Mouse (Mus musculus) C2C12 (cell line): ENCODE measurements around the gene Mrps18a. TPM values are rescaled to one million over a fixed set of nuclear protein-coding genes. Genes with fewer than 3 reads are reported as not detected.
A peak's percentile ranks its signal among the peaks of the same experiment; 100 is the strongest.

ENCODE experiments used
- H3K27me3 ChIP-seq: one replicate; pipeline ENCODE4 v1.6.1; 2011; ENCODE audit not compliant: control insufficient read depth, insufficient read depth, insufficient read length
- H3K36me3 ChIP-seq: one replicate; pipeline ENCODE4 v1.6.1; 2011; ENCODE audit not compliant: control insufficient read depth, insufficient read depth
- H3K4me3 ChIP-seq: one replicate; pipeline ENCODE4 v1.5.1; 2011; ENCODE audit warnings: mild to moderate bottlenecking, control low read depth; ENCODE audit not compliant: poor library complexity, insufficient read depth, severe bottlenecking
- H3K79me2 ChIP-seq: one replicate; pipeline ENCODE4 v1.6.1; 2011; ENCODE audit not compliant: control insufficient read depth, insufficient read depth
- H3K79me3 ChIP-seq: one replicate; pipeline ENCODE4 v1.6.1; 2011; ENCODE audit warnings: low read depth, control low read depth
- H3ac ChIP-seq: one replicate; pipeline ENCODE3; 2011; ENCODE audit warnings: low read depth; ENCODE audit not compliant: control insufficient read depth, insufficient read length
- CEBPB ChIP-seq: IDR thresholded peaks from one replicate; pipeline ENCODE4 v1.6.1; 2011; ENCODE audit warnings: low read depth, mild to moderate bottlenecking, control low read depth, moderate library complexity
- CTCF ChIP-seq: IDR thresholded peaks from one replicate; pipeline ENCODE4 v1.5.1; 2011; ENCODE audit not compliant: control insufficient read depth, insufficient read depth, insufficient read length
- FOSL1 ChIP-seq: IDR thresholded peaks from one replicate; pipeline ENCODE4 v1.8.0; 2011; ENCODE audit warnings: mild to moderate bottlenecking, low read length; ENCODE audit not compliant: poor library complexity, insufficient read depth, severe bottlenecking
- MAX ChIP-seq: IDR thresholded peaks from one replicate; pipeline ENCODE4 v1.6.1; 2011; ENCODE audit warnings: mild to moderate bottlenecking, control low read depth
- MYOD1 ChIP-seq: IDR thresholded peaks from one replicate; pipeline ENCODE4 v1.6.1; 2011; ENCODE audit warnings: low read depth; ENCODE audit not compliant: control insufficient read depth, insufficient read length
- MYOG ChIP-seq: IDR thresholded peaks from one replicate; pipeline ENCODE4 v1.6.1; 2011; ENCODE audit not compliant: control insufficient read depth, insufficient read length; ENCODE audit errors: extremely low read depth
- USF1 ChIP-seq: IDR thresholded peaks from one replicate; pipeline ENCODE4 v1.6.1; 2011; ENCODE audit warnings: low read depth, mild to moderate bottlenecking, control low read depth, moderate library complexity
- polyA plus RNA-seq: library from polyadenylated mRNA; unstranded; fragments of >200 nt; fragmentation: generic; extraction: Trizol; gene quantifications from one replicate; pipeline ENCODE4 v1.2.1, GENCODE M21; 2012; ENCODE audit warnings: missing spikeins

Gene Mrps18a
- polyA plus RNA-seq, 1 experiment, result 136 TPM

DNA sequence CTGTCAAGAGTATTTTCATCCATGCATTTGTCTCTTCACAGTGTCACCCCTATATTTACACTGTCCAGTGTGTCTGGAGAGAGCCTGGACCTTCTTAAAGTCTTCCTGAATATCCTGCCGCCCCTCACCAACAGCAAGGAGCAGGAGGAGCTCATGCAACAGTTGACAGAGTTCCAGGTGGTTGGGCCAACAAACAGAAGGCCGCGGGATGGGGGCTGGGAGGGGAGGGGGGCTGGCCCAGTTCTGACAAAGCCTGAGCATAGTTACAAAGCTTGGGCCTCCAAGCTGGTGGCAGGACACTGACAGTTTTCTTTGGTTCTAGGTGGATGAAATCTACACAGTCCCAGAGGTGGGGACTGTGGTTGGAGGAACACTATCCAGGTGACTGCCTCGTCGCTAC lies 55.5 kb downstream of the Mrps18a start:
- peaks cover 15% of the 10 kb centered on the region for H3K79me2 ChIP-seq
- no peaks in the 10 kb centered on the region for H3K27me3 ChIP-seq
- H3K4me3 ChIP-seq, result no peak overlapping the region
- H3K36me3 ChIP-seq, result peaks cover 61% of the 10 kb centered on the region
- TF ChIP-seq USF1 (no peak), MYOG (no peak), FOSL1 (no peak), MYOD1 (no peak), MAX (no peak), CTCF (no peak), CEBPB (no peak)
- no peak overlapping the region for H3ac ChIP-seq
- H3K79me3 ChIP-seq, result peaks cover 4% of the 10 kb centered on the region

DNA sequence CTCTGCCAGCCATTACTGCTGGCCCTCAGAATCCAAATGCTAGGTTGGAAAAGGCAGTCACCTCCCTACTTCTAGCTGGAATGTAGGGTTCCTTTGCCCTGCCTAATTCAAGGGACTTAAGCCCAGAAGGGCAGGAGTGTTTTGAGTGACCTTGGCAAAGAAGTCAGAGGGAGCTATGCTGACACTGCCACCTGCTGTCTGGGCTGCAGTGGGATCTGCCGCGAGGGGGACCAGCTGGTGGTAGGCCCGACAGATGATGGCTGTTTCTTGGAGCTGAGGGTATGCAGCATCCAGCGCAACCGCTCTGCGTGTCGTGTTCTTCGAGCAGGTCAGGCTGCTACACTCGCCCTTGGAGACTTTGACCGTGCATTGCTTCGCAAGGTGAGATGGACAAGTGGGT lies 56.2 kb downstream of the Mrps18a start:
- H3K79me2 ChIP-seq, result peaks cover 8% of the 10 kb centered on the region
- peaks cover 68% of the 10 kb centered on the region for H3K36me3 ChIP-seq

GRCm38 (mm10) chr17:46168318-46168717 lies 57.5 kb downstream of the Mrps18a start:
- H3K4me3 ChIP-seq, result no peak overlapping the region
- H3K27me3 ChIP-seq, result no peaks in the 10 kb centered on the region
- H3K79me3 ChIP-seq, result peaks cover under 1% of the 10 kb centered on the region
- H3ac ChIP-seq, result no peak overlapping the region
- no peak for TF ChIP-seq USF1
- peak; percentile 61 for TF ChIP-seq MAX
- TF ChIP-seq MYOG, result no peak
- TF ChIP-seq CTCF, result no peak
- TF ChIP-seq MYOD1, result peak; percentile 95
- no peak for TF ChIP-seq CEBPB
- peaks cover 81% of the 10 kb centered on the region for H3K36me3 ChIP-seq
- H3K79me2 ChIP-seq, result no peaks in the 10 kb centered on the region

More for the DNA sequence above, 56.2 kb downstream of the Mrps18a start:
- H3K27me3 ChIP-seq, result no peaks in the 10 kb centered on the region
- TF ChIP-seq CTCF (peak; percentile 9), MAX (no peak)
- H3K4me3 ChIP-seq, result no peak overlapping the region
- peaks cover 4% of the 10 kb centered on the region for H3K79me3 ChIP-seq
- H3ac ChIP-seq, result no peak overlapping the region

GRCm38 (mm10) chr17:46168768-46169167 lies 58.0 kb downstream of the Mrps18a start:
- peaks cover 2% of the 10 kb centered on the region for H3K79me3 ChIP-seq
- H3K27me3 ChIP-seq, result no peaks in the 10 kb centered on the region
- no peak overlapping the region for H3K4me3 ChIP-seq
- no peaks in the 10 kb centered on the region for H3K79me2 ChIP-seq
- H3K36me3 ChIP-seq, result peaks cover 84% of the 10 kb centered on the region
- TF ChIP-seq MAX, result no peak
- TF ChIP-seq USF1, result no peak
- no peak for TF ChIP-seq CEBPB
- no peak for TF ChIP-seq MYOG
- TF ChIP-seq FOSL1, result no peak
- TF ChIP-seq CTCF, result no peak
- TF ChIP-seq MYOD1, result no peak
- H3ac ChIP-seq, result no peak overlapping the region

DNA sequence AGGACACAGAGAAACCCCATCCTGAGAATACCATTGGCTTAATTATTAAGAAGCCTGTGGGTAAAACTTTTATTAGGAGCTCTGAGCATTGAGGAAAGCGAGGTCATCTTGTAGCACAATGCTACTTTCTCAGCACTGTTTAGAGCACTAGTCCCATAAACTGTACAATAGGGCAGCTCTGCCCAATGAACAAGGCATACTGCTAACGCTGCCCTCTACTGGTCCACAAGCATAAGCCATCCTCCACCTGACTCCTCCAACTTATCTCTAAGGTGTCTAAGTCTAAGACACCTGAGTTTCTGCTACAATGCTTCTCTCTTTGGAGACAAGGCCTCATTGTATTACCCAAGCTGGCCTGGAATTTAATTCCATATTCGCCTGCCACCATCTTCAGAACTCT lies 59.8 kb downstream of the Mrps18a start:
- no peaks in the 10 kb centered on the region for H3K27me3 ChIP-seq
- H3ac ChIP-seq, result no peak overlapping the region
- peaks cover 76% of the 10 kb centered on the region for H3K36me3 ChIP-seq
- TF ChIP-seq CTCF, result peak; percentile 8
- TF ChIP-seq USF1, result no peak
- peaks cover 2% of the 10 kb centered on the region for H3K79me3 ChIP-seq
- no peaks in the 10 kb centered on the region for H3K79me2 ChIP-seq
- no peak overlapping the region for H3K4me3 ChIP-seq

Other genes starting within 250 kb of the Mrps18a start
- 52.5 TPM for gene Vegfa, start 78.6 kb upstream of the Mrps18a start, polyA plus RNA-seq
- gene Rsph9, start 33.2 kb downstream of the Mrps18a start, polyA plus RNA-seq, result 2.5 TPM
- 29.6 TPM for gene Mad2l1bp, start 42.6 kb downstream of the Mrps18a start, polyA plus RNA-seq
- 14.4 TPM for gene Gtpbp2, start 50.0 kb downstream of the Mrps18a start, polyA plus RNA-seq
- gene Polh, start 91.7 kb downstream of the Mrps18a start, polyA plus RNA-seq, result 14.4 TPM
- 46.1 TPM for gene Xpo5, start 91.8 kb downstream of the Mrps18a start, polyA plus RNA-seq
- 125 TPM for gene Polr1c, start 137.1 kb downstream of the Mrps18a start, polyA plus RNA-seq
- 78.3 TPM for gene Yipf3, start 137.1 kb downstream of the Mrps18a start, polyA plus RNA-seq
- gene Lrrc73, start 142.5 kb downstream of the Mrps18a start, polyA plus RNA-seq, result 5.3 TPM
- gene Tjap1, start 172.0 kb downstream of the Mrps18a start, polyA plus RNA-seq, result 79.3 TPM
- 14.7 TPM for gene Dlk2, start 186.4 kb downstream of the Mrps18a start, polyA plus RNA-seq
- gene Abcc10, start 217.4 kb downstream of the Mrps18a start, polyA plus RNA-seq, result 4.0 TPM